Mouse (Mus musculus): ENCODE results near the gene Fopnl. TPM values are rescaled to one million over a fixed set of nuclear protein-coding genes. Genes with fewer than 3 reads are reported as not detected.

Gene Fopnl
- polyA plus RNA-seq, 1 experiment = 5.5 TPM

DNA sequence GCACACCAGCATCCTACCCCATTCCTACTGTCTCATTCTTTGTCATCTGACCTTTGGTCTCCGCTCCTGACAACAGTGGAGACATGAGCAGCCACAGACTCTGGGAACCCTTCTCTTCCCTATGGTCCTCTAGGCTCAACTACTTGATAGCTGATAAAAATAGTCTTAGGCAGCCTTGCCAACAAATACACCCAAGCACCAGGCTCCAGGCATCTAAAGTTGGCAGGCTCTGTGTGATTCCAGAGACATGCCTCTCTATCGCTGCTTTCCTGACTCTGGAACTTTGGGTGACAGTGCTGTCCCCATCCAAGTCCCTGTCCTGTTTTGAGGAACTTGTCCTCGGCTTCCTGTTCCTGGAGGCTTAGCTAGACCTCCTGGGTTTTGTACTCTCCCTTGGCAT lies 63.6 kb downstream of the Fopnl start:
- Histone ChIP-seq H3K4me1 (peaks cover 37% of the 10 kb centered on the region), H3K9me3 (no peaks in the 10 kb centered on the region), H3K36me3 (replicated peaks; ENCODE audit: low read length) (no peaks in the 10 kb centered on the region), H3K4me3 (replicated peaks) (no peak overlapping the region), H3K27me3 (replicated peaks) (peaks cover 18% of the 10 kb centered on the region)
- no peak for TF ChIP-seq FLI1 (IDR thresholded peaks at IDR 0.05; ENCODE audit: low read length)
- TF ChIP-seq GATA1 (IDR thresholded peaks at IDR 0.05; ENCODE audit: borderline replicate concordance, low read length) = no peak

DNA sequence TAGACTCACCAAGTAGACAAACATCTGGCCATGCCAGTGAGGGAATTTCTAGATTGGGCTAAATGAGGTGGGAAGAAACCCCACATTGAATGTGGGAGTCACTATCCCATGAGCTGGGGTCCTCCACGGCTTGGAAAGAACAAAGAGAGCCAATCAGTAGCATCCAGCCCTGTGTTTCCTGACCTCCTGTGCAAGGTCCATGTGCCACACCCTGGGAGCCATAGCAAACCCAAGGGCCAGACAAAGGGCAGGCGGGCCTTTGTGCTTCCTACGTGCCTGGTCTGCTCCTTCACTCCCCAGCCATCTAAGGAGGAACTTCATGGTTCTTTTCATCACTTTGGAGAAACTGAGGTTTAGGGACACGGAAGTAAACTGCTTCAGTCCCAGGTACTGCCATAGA lies 64.3 kb downstream of the Fopnl start:
- Histone ChIP-seq H3K27me3 (replicated peaks) (peaks cover 24% of the 10 kb centered on the region), H3K4me3 (replicated peaks) (no peak overlapping the region), H3K4me1 (peaks cover 41% of the 10 kb centered on the region), H3K9me3 (no peaks in the 10 kb centered on the region), H3K36me3 (replicated peaks; ENCODE audit: low read length) (no peaks in the 10 kb centered on the region)
- TF ChIP-seq FLI1 (IDR thresholded peaks at IDR 0.05; ENCODE audit: low read length) (no peak), GATA1 (IDR thresholded peaks at IDR 0.05; ENCODE audit: borderline replicate concordance, low read length) (no peak)

GRCm38 (mm10) chr16:14249913-14250312 lies 67.3 kb downstream of the Fopnl start:
- H3K4me3 ChIP-seq (replicated peaks) = no peak overlapping the region
- peaks cover 40% of the 10 kb centered on the region for H3K27me3 ChIP-seq (replicated peaks)
- no peaks in the 10 kb centered on the region for H3K9me3 ChIP-seq
- no peak for TF ChIP-seq FLI1 (IDR thresholded peaks at IDR 0.05; ENCODE audit: low read length)
- no peak for TF ChIP-seq GATA1 (IDR thresholded peaks at IDR 0.05; ENCODE audit: borderline replicate concordance, low read length)
- H3K4me1 ChIP-seq = peaks cover 31% of the 10 kb centered on the region
- no peaks in the 10 kb centered on the region for H3K36me3 ChIP-seq (replicated peaks; ENCODE audit: low read length)

Other genes with a start within 250 kb of the Fopnl start
- gene Nde1, start 154.1 kb downstream of the Fopnl start, polyA plus RNA-seq (2012; ENCODE audit: insufficient read depth, low replicate concordance) = 10.7 and 23.7 TPM in 2 replicates
- gene Marf1, start 154.1 kb downstream of the Fopnl start, polyA plus RNA-seq (2012; ENCODE audit: insufficient read depth, low replicate concordance) = 0.70 and 1.1 TPM in 2 replicates
- gene Myh11, start 26.0 kb downstream of the Fopnl start, polyA plus RNA-seq (2012; ENCODE audit: insufficient read depth, low replicate concordance) = not detected in 2 replicates
- gene Abcc1, start 44.2 kb upstream of the Fopnl start, polyA plus RNA-seq (2012; ENCODE audit: insufficient read depth, low replicate concordance) = 2.0 and 5.1 TPM in 2 replicates
- not detected in 2 replicates for gene A630010A05Rik, start 244.9 kb upstream of the Fopnl start, polyA plus RNA-seq (2012; ENCODE audit: insufficient read depth, low replicate concordance)